Mouse (Mus musculus): Measurements from ENCODE around the gene Cds2. TPM values are rescaled to one million over a fixed set of nuclear protein-coding genes. Genes with fewer than 3 reads are reported as not detected.

Cds2 gene
- polyA plus RNA-seq, 1 experiment from 2014 or later: 20.0 TPM

GRCm38 (mm10) chr2:132252542-132253528 lies 10.1 kb upstream of the Cds2 start, which contains the start of gene Pcna:
Gene Pcna (minus strand): TSS chr2:132253314.
- peak within 1 kb of the TSS; percentile 88 for H3K27ac ChIP-seq (replicated peaks)
- H3K4me1 ChIP-seq: peaks cover 37% of the 10 kb centered on the region
- H3K4me3 ChIP-seq: peak within 1 kb of the TSS; percentile 69
- WGBS: under 1% methylated on average over 79 of the region's 79 CpGs
- no peaks in the 10 kb centered on the region for H3K27me3 ChIP-seq (replicated peaks; ENCODE audit: low read depth, poor library complexity, severe bottlenecking)
- peaks cover 41% of the 10 kb centered on the region for H3K36me3 ChIP-seq (replicated peaks)
- peak; percentile 98 for DNase-seq (ENCODE audit: low spot score)
- H3K9me3 ChIP-seq: no peaks in the 10 kb centered on the region

GRCm38 (mm10) chr2:132253603-132254002 lies 9.3 kb upstream of the Cds2 start:
- no peaks in the 10 kb centered on the region for H3K27me3 ChIP-seq (replicated peaks; ENCODE audit: low read depth, poor library complexity, severe bottlenecking)

GRCm38 (mm10) chr2:132257350-132258068 lies 5.4 kb upstream of the Cds2 start:
- H3K9me3 ChIP-seq: no peaks in the 10 kb centered on the region
- H3K4me1 ChIP-seq: peaks cover 4% of the 10 kb centered on the region; the same call in 1 of the 2 replicates
- no peak overlapping the region for H3K27ac ChIP-seq (replicated peaks)
- no peak for DNase-seq (ENCODE audit: low spot score)
- H3K27me3 ChIP-seq (replicated peaks; ENCODE audit: low read depth, poor library complexity, severe bottlenecking): no peaks in the 10 kb centered on the region
- 93% methylated on average over 6 of the region's 6 CpGs for WGBS
- no peak overlapping the region for H3K4me3 ChIP-seq
- H3K36me3 ChIP-seq (replicated peaks): peaks cover 7% of the 10 kb centered on the region

More at GRCm38 (mm10) chr2:132253603-132254002, 9.3 kb upstream of the Cds2 start:
- Histone ChIP-seq H3K4me3 (peak overlapping the region; percentile 69), H3K36me3 (replicated peaks) (peaks cover 34% of the 10 kb centered on the region), H3K27ac (replicated peaks) (peak overlapping the region; percentile 88), H3K4me1 (peaks cover 29% of the 10 kb centered on the region), H3K9me3 (no peaks in the 10 kb centered on the region)
- WGBS: 2% methylated on average over 7 of the region's 7 CpGs
- no peak for DNase-seq (ENCODE audit: low spot score)

- no peaks in the 10 kb centered on the region for H3K9me3 ChIP-seq
- no peak for DNase-seq (ENCODE audit: low spot score)
- no peak overlapping the region for H3K4me3 ChIP-seq
- H3K4me1 ChIP-seq: peaks cover 16% of the 10 kb centered on the region
- no peaks in the 10 kb centered on the region for H3K27me3 ChIP-seq (replicated peaks; ENCODE audit: low read depth, poor library complexity, severe bottlenecking)
- no peak overlapping the region for H3K27ac ChIP-seq (replicated peaks)
- 90% methylated on average over 3 of the region's 3 CpGs for WGBS
- peaks cover 7% of the 10 kb centered on the region for H3K36me3 ChIP-seq (replicated peaks)
Measured at GRCm38 (mm10) chr2:132260601-132261000, 2.3 kb upstream of the Cds2 start.

GRCm38 (mm10) chr2:132262175-132262574 lies 773 bp upstream of the Cds2 start:
- H3K9me3 ChIP-seq: no peaks in the 10 kb centered on the region
- H3K27ac ChIP-seq (replicated peaks): no peak overlapping the region
- WGBS: 81% methylated on average over 6 of the region's 6 CpGs
- H3K4me3 ChIP-seq: no peak overlapping the region
- peaks cover 16% of the 10 kb centered on the region for H3K4me1 ChIP-seq
- peaks cover 2% of the 10 kb centered on the region for H3K36me3 ChIP-seq (replicated peaks)
- DNase-seq (ENCODE audit: low spot score): no peak
- H3K27me3 ChIP-seq (replicated peaks; ENCODE audit: low read depth, poor library complexity, severe bottlenecking): no peaks in the 10 kb centered on the region

- no peaks in the 10 kb centered on the region for H3K9me3 ChIP-seq
- peak overlapping the region; percentile 92 for H3K27ac ChIP-seq (replicated peaks)
- under 1% methylated on average over 47 of the region's 47 CpGs for WGBS
- H3K4me3 ChIP-seq: peak overlapping the region; percentile 95
- peaks cover 16% of the 10 kb centered on the region for H3K4me1 ChIP-seq
- H3K36me3 ChIP-seq (replicated peaks): no peaks in the 10 kb centered on the region
- DNase-seq (ENCODE audit: low spot score): peak; percentile 53
- H3K27me3 ChIP-seq (replicated peaks; ENCODE audit: low read depth, poor library complexity, severe bottlenecking): no peaks in the 10 kb centered on the region
Measured at GRCm38 (mm10) chr2:132263421-132264265, 695 bp downstream of the Cds2 start.

GRCm38 (mm10) chr2:132264266-132264710 lies 1.3 kb downstream of the Cds2 start:
- 16% methylated on average over 6 of the region's 6 CpGs for WGBS
- no peaks in the 10 kb centered on the region for H3K36me3 ChIP-seq (replicated peaks)
- DNase-seq (ENCODE audit: low spot score): no peak
- no peaks in the 10 kb centered on the region for H3K9me3 ChIP-seq
- H3K4me3 ChIP-seq: peak overlapping the region; percentile 95
- H3K27me3 ChIP-seq (replicated peaks; ENCODE audit: low read depth, poor library complexity, severe bottlenecking): no peaks in the 10 kb centered on the region
- H3K4me1 ChIP-seq: peaks cover 16% of the 10 kb centered on the region
- peak overlapping the region; percentile 92 for H3K27ac ChIP-seq (replicated peaks)

GRCm38 (mm10) chr2:132265196-132265595 lies 2.2 kb downstream of the Cds2 start:
- 89% methylated on average over 9 of the region's 9 CpGs for WGBS
- Histone ChIP-seq H3K9me3 (no peaks in the 10 kb centered on the region), H3K27me3 (replicated peaks; ENCODE audit: low read depth, poor library complexity, severe bottlenecking) (no peaks in the 10 kb centered on the region), H3K4me3 (no peak overlapping the region), H3K27ac (replicated peaks) (no peak overlapping the region), H3K4me1 (peaks cover 17% of the 10 kb centered on the region), H3K36me3 (replicated peaks) (no peaks in the 10 kb centered on the region)
- no peak for DNase-seq (ENCODE audit: low spot score)

- no peaks in the 10 kb centered on the region for H3K9me3 ChIP-seq
- H3K4me1 ChIP-seq: peaks cover 20% of the 10 kb centered on the region
- H3K27ac ChIP-seq (replicated peaks): no peak overlapping the region
- 92% methylated on average over 3 of the region's 3 CpGs for WGBS
- H3K27me3 ChIP-seq (replicated peaks; ENCODE audit: low read depth, poor library complexity, severe bottlenecking): no peaks in the 10 kb centered on the region
- DNase-seq (ENCODE audit: low spot score): no peak
- H3K36me3 ChIP-seq (replicated peaks): no peaks in the 10 kb centered on the region
- no peak overlapping the region for H3K4me3 ChIP-seq
Measured at GRCm38 (mm10) chr2:132266086-132266485, 3.1 kb downstream of the Cds2 start.

- DNase-seq (ENCODE audit: low spot score): no peak
- Histone ChIP-seq H3K9me3 (no peaks in the 10 kb centered on the region), H3K4me3 (no peak overlapping the region), H3K27me3 (replicated peaks; ENCODE audit: low read depth, poor library complexity, severe bottlenecking) (no peaks in the 10 kb centered on the region), H3K4me1 (peaks cover 18% of the 10 kb centered on the region), H3K27ac (replicated peaks) (no peak overlapping the region), H3K36me3 (replicated peaks) (peaks cover 3% of the 10 kb centered on the region; the same call in 1 of the 2 replicates)
- WGBS: 88% methylated on average over 3 of the region's 3 CpGs
Measured at GRCm38 (mm10) chr2:132269217-132269616, 6.3 kb downstream of the Cds2 start.

GRCm38 (mm10) chr2:132270331-132270951 lies 7.5 kb downstream of the Cds2 start:
- H3K9me3 ChIP-seq: no peaks in the 10 kb centered on the region
- H3K27ac ChIP-seq (replicated peaks): no peak overlapping the region
- WGBS: 92% methylated on average over 2 of the region's 2 CpGs
- DNase-seq (ENCODE audit: low spot score): no peak
- no peak overlapping the region for H3K4me3 ChIP-seq
- H3K27me3 ChIP-seq (replicated peaks; ENCODE audit: low read depth, poor library complexity, severe bottlenecking): no peaks in the 10 kb centered on the region
- H3K36me3 ChIP-seq (replicated peaks): peaks cover 4% of the 10 kb centered on the region; the same call in 1 of the 2 replicates
- H3K4me1 ChIP-seq: 0 out of 2 replicates have a peak, but pooled peaks cover 7% of the 10 kb centered on the region
